Mouse (Mus musculus) urinary bladder, postnatal 0 days (tissue): Measurements from ENCODE around the gene 4930435E12Rik. TPM values are rescaled to one million over a fixed set of nuclear protein-coding genes. Genes with fewer than 3 reads are reported as not detected.

ENCODE experiments used
- polyA plus RNA-seq: library from polyadenylated mRNA; unstranded; fragments of >200 nt; fragmentation: Nextera tagmentation; extraction: Ambion mirVana; gene quantifications from 2 replicates; pipeline ENCODE4 v1.2.1, GENCODE M21; 2015

4930435E12Rik gene
- not detected in 2 replicates for polyA plus RNA-seq

DNA sequence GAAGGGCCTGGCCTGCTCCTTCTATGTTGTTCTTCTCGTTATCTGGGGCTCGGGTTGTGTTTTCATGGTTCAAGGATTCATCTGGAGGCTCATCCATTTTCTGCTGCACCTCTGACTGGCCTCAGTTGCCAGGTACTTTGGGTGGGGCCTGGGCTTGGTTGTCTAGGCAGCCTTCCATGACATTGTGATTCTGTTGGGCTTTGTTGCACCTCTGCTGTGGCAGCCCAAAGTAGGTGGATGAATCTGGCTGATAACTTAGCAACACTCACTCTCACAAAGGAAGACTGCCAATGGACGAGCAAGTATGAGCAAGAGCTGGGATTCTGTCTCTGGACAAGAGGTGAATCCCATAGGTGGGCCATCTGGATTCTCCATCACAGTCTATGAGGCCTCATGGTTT is at the start of gene 4930435E12Rik:
Gene 4930435E12Rik (minus strand): TSS at position 101 of the 400 bp plus-strand sequence.

DNA sequence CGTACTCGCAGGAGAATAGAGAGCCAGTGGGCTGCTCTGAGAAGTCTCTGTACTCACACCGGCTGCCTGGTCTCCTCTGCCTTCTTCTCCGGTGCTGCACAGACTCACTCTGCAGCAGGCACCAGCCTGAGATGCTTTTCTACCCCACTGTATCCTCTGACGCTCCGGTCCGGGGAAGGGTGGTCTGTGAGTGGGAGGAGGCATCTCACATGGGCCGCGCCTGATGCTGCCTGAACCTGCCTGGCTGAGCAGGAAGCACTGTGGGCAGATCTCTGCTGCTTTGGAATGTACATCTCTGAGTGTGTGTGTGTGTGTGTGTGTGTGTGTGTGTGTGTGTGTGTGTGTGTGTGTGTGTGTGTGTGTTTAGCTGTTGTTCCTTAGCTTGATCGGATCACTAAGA is 28.5 kb downstream of the 4930435E12Rik start, which contains the start of gene Upk1b:
Gene Upk1b (minus strand): TSS at position 238 of the 400 bp plus-strand sequence.

Other genes with a start within 250 kb of the 4930435E12Rik start
- 5.0 and 5.6 TPM in 2 replicates for gene Arhgap31, start 115.5 kb downstream of the 4930435E12Rik start, polyA plus RNA-seq
- 15.1 and 15.4 TPM in 2 replicates for gene B4galt4, start 86.5 kb downstream of the 4930435E12Rik start, polyA plus RNA-seq
- 1,589 and 1,755 TPM in 2 replicates for gene Upk1b, start 28.4 kb downstream of the 4930435E12Rik start, polyA plus RNA-seq
- 0.12 and 0.28 TPM in 2 replicates for gene Igsf11, start 63.9 kb upstream of the 4930435E12Rik start, polyA plus RNA-seq